Mouse (Mus musculus) left cerebral cortex, postnatal 10 days (tissue): ENCODE results near the gene Ggta1. TPM values are rescaled to one million over a fixed set of nuclear protein-coding genes. Genes with fewer than 3 reads are reported as not detected.

ENCODE experiments used
- DNase-seq, 2 experiments: peaks; one replicate each; pipeline ENCODE4 v3.0.0; 2021 to 2022; ENCODE audit warnings: low spot score in 2 of 2, mixed read lengths in 1 of 2; ENCODE audit errors: extremely low spot score in 1 of 2
- intact Hi-C: fragments of 180-260 bp; cut with DNase I; formaldehyde crosslinking; loops from one replicate; pipeline ENCODE4 v1.15.1; 2025
- total RNA-seq, 2 experiments: library from RNA; stranded (reverse); gene quantifications; 2 replicates each; pipeline ENCODE4 v1.2.3; 2021

The Ggta1 gene
- 1 to 10 TPM; 3.7 to 4.2 TPM for total RNA-seq

DNA sequence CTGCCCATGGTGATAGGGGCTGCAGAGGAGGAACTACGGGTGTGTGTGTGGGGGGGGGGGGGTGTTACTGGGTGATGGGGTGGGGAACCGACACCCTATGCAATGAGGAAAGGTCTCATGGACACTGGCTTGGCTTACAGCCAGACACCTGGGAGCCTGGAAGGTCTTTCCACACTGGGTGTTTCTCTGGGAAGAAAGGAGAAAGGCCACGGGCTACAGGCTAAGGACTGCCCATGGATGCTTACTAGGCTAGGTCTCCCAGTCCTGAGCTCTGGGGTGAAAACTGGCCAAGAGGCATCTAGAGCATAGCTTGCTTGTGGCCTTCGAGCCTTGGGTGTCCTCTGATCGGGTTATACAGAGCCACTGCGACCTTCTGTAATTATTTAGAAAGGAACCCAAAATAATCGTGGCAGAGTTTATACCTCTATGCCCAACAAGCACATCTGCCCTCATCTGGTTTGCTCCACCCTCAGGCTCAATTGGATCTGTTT, at the start of gene Ggta1:
Ggta1 (minus strand) TSS at position 441 of the 491 bp plus-strand sequence.
- intact Hi-C loops: no loop called here
- peak in 1 of 2 experiments; percentile 49 for DNase-seq

DNA sequence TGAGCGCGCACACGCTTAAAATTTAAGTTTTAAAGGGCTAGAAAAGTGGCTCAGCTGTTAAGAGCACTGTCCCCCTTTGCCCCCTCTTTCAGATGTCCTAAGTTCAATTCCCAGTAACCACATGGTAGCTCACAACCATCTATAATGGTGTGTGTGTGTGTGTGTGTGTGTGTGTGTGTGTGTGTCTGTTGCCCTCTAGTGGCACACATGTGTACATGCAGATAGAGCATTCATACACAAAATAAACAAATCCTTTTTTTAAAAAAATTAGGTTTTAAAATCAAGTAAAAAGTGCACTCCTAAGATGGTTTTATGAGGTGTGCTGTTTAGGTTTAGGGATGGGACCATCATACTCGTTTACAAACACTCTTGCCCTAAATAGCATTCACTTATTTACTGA, 49.2 kb upstream of the Ggta1 start:
- intact Hi-C loops: no loop called here
- no peak for DNase-seq

DNA sequence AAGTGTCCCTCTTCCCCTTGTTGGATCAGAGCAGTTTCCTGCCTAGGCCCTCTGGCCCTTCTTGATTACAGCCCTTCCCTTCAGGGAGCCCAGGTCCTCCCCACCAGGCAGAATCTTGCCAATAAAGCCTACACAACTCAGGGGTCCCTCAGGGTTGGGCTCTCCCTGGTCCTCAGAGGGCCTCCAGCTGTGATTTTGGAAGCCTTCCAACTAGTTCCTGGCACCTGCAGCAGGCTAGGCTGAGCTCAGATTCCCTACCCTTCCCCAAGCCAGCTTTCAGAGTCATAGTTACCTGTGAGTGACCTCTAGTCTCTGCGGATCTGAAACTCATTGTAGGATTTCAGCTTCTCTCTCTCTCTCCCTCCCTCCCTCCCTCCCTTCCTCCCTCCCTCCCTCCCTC, 47.9 kb upstream of the Ggta1 start:
- intact Hi-C loops: no loop called here
- no peak for DNase-seq

DNA sequence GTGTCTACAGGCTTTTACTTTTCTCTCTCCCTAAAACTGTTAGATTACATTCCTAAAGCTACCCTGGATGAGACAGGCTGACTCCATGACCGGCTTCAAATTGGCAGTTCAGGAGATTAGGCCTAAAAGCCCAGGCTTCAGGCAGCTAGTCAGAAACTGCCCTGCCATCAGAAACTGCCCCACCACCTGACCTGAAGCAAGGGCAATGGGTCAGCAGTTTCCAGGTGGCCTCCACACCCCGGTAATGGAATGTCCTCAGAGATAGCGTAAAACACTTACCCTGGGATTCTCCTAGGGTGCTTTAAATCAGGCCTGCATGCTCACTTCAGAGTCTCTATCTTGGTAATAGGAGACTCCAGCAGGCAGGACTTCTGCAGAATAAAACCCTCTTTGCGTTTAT, 46.9 kb upstream of the Ggta1 start:
- DNase-seq: no peak
- intact Hi-C loops: no loop called here

DNA sequence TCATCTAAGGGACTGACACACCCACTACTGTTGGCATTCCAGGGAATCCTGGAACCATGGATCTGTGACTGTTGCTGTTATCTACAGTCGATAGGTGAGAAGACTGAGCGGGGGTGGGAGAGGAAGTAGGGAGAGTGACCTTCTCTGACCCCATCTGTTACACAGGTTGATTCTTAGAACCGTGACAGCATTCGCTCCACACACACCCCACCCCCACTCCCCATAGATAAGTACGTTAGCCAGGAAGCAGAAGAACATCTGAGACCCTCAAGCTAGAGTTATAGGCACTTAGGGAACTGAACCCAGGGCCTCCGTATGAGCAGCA, 46.3 kb upstream of the Ggta1 start:
- no peak for DNase-seq
- intact Hi-C loops: no loop called here

DNA sequence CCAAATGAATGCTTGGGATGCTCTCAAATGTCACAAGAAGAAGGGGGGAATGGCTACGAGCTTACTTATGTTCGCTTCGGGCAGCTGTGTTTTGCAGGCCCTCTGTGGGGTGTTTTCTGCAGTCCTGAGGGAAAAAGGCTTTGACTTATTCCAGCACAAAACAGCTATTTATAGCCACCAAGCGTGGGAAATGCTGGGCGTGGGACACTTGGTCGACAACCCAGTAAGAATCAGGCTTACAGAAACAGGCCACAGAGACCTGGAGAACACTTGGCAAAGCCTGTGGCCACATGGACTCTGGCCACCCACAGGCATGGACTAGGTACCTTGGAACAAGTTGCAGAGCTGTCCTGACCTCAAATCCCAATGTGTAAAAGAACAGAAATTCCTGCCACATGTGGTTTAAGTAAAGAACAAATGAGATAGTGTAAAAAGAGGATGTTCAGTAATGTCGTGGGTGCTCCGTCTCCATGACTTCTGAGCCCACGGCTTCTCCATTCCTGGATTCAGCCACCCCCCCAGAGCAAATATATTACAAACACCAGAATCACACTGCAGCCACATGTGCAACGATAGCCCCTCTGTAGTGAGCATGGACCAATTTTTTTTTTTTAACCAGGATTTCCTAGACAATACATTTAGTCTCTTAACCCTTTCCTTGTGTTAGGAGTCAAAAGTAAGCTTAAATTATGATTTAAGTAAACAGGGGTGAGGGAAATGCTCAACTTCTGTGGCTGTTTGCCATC, 45.7 kb upstream of the Ggta1 start:
- DNase-seq: peak; percentile 48 to 82
- intact Hi-C loops: no loop called here

DNA sequence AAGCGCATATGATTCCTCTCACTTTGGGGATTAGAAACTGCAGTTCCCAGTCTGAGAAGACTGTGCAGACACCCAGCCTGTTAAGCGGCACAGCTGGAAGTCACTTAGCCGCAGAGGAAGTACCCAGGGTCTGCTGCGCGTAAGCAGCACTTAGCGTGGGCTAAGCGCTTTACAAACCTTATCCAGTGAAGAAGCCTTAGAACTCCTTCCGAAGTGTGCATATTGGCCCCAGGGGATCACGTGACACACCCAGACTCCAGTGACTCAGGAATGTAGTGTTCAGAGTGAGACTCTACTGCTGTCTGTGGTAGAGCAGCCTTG, 44.1 kb upstream of the Ggta1 start:
- peak; percentile 44 to 56 for DNase-seq
- intact Hi-C loops: no loop called here

DNA sequence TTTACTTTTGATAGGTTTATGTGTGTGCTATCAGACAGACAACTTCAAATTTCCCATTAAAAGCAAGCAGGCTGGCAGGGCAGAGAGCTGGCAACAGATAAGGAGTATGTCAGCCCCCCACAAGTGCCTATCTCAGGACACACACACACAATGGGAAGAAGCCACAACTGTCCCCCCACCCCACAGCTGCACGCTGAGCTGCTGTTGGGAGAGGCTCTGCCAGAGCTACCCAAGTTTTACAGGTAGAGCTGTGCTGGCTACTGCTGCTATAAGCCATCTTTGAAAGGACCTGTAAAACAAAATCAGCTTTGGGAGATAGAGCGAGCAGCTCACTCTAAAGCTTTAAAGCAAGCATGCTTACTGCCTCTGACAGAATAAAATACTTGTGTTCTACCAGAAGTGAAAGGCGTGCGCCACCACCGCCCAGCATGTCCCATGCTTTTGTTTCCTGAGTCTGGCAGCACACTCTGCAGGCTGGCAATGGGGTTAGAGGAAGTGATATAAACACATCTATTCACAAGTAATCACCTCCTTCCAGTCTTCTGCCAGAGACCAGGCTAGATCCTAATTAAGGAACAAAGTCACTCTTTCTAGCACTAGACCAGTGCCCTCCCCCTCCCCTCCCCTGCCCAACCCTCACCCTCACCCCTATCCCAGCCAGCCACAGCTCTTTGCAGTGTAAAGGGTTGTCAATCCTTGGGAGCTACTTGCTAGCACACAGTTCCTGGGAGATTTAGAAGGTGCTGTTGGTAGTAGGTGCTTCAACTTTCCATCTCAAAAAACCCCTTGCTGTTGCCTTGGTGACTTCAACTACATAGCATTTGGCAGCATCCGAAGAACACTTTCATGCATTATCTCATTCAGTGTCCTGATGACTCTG, 43.5 kb upstream of the Ggta1 start:
- DNase-seq: peak in 1 of 2 experiments; percentile 56
- intact Hi-C loops: no loop called here

DNA sequence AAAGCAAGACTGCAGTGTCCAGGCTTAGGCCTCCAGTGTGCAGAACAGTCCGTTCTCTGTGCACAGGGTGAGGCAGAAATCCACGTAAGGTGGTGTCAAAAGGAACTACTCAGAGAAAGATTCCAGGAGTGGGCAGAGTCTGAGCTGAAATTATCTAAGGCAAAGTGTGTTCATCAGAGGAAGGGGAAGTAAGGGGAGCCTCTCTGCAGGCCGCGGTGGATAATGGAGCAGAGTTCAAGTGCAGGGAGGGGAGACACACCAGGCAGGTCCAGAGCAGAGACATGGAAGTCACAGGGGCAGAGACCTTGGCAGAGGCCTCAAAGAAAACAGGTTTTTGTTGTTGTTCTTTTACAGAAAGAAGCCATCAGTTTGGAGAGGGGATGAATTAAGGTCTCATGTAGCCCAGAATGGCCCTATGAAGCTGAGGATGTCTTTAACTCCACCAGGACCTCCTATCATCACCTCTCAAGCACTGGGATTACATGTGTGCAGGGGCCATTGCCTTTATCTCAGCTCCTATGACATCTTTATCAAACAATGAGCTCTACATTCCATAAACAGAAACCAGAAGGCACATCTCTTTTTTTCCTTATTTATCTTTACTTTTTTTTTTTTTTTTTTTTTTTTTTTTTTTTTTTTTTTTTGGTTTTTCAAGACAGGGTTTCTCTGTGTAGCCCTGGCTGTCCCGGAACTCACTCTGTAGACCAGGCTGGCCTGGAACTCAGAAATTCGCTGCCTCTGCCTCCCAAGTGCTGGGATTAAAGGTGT, 42.7 kb upstream of the Ggta1 start:
- intact Hi-C loops: no loop called here
- no peak for DNase-seq

DNA sequence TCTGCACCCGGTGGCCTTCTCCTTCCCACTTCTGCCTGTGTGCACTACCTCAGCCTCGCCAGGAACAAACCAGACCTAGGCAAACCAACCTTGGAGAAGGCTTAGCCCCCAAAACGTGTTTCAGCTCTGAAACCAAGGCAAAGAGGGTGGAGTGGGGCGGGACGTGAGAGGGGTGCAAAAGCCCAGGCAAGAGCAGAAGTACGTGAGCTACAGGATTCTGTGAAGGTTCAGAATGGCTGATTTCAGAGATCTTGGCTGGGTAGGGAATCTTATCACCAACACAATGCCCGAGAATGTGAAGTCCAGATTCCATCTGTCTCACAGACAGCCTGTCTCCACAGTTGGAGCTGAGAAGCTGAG, 41.4 kb upstream of the Ggta1 start:
- intact Hi-C loops: no loop called here
- no peak for DNase-seq

DNA sequence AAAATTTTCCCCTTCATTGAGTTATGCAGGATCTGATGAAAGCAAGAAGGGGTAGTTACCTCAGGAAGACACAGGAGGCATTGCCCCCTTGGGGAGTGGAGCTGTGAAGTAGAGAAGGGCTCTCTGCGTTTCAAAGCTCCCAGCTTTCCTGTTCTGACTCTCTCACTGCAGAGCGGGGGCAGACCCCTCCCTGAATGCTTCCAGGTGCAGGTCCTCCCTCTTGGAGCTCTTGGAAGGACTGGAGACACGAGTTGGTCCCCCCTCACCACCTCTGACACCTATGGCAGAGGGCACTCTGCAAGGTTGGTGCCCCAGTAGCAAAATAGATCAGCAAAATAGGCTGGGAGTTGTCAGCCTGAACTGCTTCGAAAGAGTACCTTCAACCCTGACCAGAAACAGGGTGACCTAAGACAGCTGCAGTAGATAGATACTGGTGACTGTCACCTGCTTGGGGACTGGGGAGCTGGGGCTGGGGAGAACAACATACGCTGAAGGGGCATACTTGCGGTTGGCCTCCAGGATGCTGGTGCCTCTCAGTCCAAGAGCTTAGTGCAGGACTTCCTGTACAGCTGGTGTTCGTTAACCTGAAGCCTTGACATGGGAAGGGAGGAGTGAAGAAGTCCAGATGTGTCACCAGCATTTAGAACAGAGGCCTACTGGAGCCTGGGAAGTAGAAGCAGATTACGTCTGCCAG, 40.8 kb upstream of the Ggta1 start:
- DNase-seq: no peak
- intact Hi-C loops: no loop called here

DNA sequence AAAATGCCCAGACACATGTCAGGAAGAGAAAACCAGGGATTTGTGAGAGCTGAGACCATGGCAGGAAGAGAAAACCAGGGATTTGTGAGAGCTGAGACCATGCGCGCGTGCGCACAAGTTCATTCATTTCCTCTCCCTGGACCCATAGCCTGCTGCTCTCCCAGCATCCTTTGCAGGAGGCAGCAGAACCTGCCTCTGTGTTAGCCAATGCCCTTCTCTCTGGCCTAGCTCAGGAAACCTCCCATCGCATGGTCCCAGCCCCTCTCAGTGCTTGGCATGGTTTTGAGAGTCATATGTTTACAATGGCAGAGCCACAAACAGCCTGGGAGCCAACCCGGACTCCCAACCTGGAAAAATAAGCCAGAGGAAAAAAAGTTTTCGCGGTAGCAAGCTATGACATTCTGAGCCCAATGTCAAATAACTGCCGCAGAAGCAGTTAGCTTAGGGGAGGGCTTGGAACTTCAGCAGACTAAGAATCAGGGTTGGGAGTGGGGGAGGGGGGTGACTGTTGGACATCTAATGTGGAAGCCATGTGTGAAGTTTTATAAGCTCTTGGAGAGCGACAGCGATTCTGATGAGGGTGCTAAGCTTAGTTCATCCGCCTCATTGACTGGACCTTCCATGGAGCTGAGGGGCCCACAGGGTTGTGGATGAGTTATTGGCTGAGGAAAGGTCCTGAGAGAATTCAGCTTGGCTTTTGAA, 40.1 kb upstream of the Ggta1 start:
- intact Hi-C loops: no loop called here

DNA sequence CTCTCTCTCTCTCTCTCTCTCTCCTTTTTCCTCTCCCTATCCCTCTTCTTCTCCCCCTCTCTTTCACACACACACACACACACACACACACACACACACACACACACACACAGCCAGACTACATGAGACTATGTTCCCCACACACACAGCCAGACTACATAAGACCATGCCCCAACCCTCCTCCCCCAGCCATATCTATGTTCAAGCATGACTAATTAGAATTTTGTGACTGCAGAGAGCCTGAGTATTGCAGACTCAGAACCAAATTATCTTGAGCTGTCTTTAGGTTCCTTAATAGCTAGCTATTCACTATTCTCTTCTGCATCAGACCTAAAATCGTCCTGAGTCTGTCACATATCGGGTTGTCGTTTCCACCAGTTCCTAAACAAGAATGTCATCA, 39.5 kb upstream of the Ggta1 start:
- no peak for DNase-seq
- intact Hi-C loops: no loop called here

More for the DNA sequence above, 40.1 kb upstream of the Ggta1 start:
- DNase-seq: no peak

DNA sequence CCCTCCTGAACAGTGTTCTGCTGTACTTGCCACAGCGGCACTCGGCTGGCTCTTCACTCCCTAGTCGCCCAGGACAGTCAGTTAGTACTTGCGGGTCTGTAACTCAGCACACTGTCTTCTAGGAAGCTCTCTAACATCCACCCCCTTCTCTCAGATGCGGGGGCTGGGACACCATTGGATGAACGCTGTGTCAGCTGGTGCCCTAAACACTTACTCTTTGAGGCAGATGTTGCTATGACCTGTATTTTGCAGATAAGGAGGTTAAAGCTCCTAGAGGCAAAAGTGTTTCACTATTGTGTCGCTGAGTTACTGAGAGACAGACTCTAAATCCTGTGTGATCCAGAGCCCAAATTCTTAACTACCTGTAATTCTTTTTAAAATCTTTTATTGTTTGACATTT, 36.4 kb upstream of the Ggta1 start:
- no peak for DNase-seq
- intact Hi-C loops: no loop called here

DNA sequence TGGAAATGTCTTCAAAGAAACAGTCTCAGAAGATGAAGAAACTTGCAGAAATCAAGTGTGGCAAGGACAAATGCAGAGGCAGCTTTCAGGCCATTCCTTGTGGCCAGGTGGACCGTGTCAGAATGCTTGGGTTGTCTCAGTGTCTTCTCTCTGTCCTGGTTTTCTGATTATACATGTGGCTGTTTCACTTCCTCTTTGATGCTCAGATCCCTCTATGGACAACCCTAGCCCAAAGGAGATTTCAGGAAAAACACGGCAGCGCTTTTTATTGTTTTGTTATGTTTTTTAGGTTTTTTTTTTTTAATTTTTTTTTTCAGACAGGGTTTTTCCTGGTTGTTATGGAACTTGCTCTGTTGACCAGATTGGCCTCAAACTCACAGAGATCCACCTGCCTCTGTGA, 35.9 kb upstream of the Ggta1 start:
- intact Hi-C loops: no loop called here
- DNase-seq: no peak

DNA sequence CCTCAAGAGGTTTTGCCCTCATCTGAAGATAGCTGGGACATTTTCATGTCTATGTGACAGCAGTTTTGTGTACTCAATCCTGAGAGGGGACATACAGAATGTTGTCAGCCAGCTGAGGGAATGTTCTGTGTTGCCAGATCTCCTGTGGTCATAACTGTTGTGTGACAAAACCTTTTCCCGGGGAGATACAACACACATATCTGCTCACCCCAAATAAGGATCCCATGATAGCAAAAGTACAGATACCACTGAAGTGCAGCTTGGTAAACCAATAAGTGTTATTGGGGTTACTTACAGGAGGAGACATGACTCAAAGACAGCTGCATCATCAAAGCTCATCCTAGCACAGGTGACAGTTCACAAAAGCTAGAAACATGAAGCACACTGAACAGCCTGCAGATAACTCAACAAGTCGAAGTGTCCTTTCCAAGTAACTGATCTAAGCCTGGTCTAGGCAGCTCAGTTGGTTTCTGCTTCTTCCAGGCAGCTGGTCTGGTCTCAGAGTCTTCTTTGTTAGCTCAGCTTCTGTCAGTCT, 34.7 kb upstream of the Ggta1 start:
- no peak for DNase-seq
- intact Hi-C loops: no loop called here

DNA sequence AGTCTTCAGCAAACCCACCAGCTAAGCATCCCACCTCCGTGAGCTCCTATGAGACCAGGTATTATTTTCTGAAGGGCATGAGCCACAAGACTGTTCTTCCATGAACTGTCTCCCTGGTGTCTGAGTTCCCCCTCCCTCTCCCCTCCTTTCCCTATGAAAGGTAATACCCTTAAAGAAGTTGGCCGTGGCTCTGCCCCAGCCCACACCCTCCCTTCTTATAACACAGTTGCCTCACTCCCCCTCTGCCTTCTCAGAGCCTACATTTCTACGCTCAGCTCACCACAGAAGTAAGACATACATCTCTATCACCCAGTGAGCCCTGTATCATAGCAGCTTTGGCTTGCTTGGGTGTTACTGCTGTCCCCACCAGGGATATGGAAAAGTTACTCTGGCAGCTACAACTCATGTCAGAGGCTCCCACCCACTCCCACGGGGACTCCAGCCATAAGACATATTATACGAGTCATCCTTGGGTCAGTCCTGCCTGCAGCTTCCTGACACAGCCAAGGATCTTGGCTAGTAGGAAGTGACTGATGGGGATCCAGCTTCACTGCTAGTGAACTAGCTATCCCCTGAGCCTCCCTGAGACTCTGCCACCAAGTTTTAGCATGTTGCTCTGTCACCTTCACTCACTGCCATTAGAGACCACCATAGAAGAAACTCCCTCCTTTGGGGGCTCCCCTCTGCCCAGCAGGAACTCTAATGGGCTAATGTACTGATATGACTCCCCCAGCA, 33.4 kb upstream of the Ggta1 start:
- DNase-seq: no peak
- intact Hi-C loops: no loop called here
